In genomic region chr7:29785023-29785422, GRCm38 (mm10) we compare ENCODE assay signal across 8 mouse cellular contexts. TPM values are rescaled to one million over a fixed set of nuclear protein-coding genes. Genes with fewer than 3 reads are reported as not detected.
DNase-seq lines count a peak whose midpoint lies in the region; ATAC-seq and TF ChIP-seq lines count a peak whose summit lies in the region.

No protein-coding gene starts in this region.

- peak overlapping the region; percentile 76 for H3ac ChIP-seq in myocyte (ENCODE audit: control insufficient read depth, insufficient read length)

- TF ChIP-seq CTCF in kidney, postnatal 0 days (IDR thresholded peaks at IDR 0.05; ENCODE audit: low read depth), result no peak

- H3K9ac ChIP-seq in kidney, postnatal 0 days (ENCODE audit: low read depth, low read length), result peak overlapping the region; percentile 78
- H3K9ac ChIP-seq in embryonic facial prominence, embryonic 15.5 days, result no peak overlapping the region
- H3K9ac ChIP-seq in intestine, embryonic 15.5 days, result no peak overlapping the region

- no peaks in the 10 kb centered on the region for H3K9me3 ChIP-seq in kidney, postnatal 0 days (replicated peaks; ENCODE audit: low read length)
- H3K9me3 ChIP-seq in embryonic facial prominence, embryonic 15.5 days (replicated peaks), result no peaks in the 10 kb centered on the region
- no peaks in the 10 kb centered on the region for H3K9me3 ChIP-seq in intestine, embryonic 15.5 days

- TF ChIP-seq POLR2A in myocyte (IDR thresholded peaks at IDR 0.05; ENCODE audit: insufficient read length, low read depth), result no peak

- intact Hi-C loops in gastrocnemius, postnatal 14 days (cut with DNase I; ENCODE audit: low total_unique reads), result no loop called here

- H3K4me2 ChIP-seq in kidney, postnatal 0 days (ENCODE audit: low read length), result peak overlapping the region; percentile 90
- H3K4me2 ChIP-seq in embryonic facial prominence, embryonic 15.5 days (replicated peaks), result peak overlapping the region; percentile 69
- H3K4me2 ChIP-seq in intestine, embryonic 15.5 days (replicated peaks), result peak overlapping the region; percentile 83
- H3K4me2 ChIP-seq in myocyte (ENCODE audit: low read depth), result peak overlapping the region; percentile 86

- ATAC-seq in kidney, postnatal 0 days (replicated peaks; ENCODE audit: low FRiP score, low read depth), result no peak
- no peak for ATAC-seq in embryonic facial prominence, embryonic 15.5 days (ENCODE audit: insufficient number of reproducible peaks, low FRiP score, low TSS enrichment, low read depth)
- ATAC-seq in intestine, embryonic 15.5 days, result no peak

- 44% methylated on average over 8 of the region's 8 CpGs for WGBS in kidney, postnatal 0 days
- WGBS in embryonic facial prominence, embryonic 15.5 days, result 39% methylated on average over 8 of the region's 8 CpGs
- WGBS in intestine, embryonic 15.5 days, result 54% methylated on average over 8 of the region's 8 CpGs

- H3K79me2 ChIP-seq in myocyte (ENCODE audit: control insufficient read depth, insufficient read depth), result no peaks in the 10 kb centered on the region

- H3K27me3 ChIP-seq in kidney, postnatal 0 days (ENCODE audit: insufficient read depth, low read length), result no peaks in the 10 kb centered on the region
- no peaks in the 10 kb centered on the region for H3K27me3 ChIP-seq in embryonic facial prominence, embryonic 15.5 days
- no peaks in the 10 kb centered on the region for H3K27me3 ChIP-seq in intestine, embryonic 15.5 days (replicated peaks)
- H3K27me3 ChIP-seq in myocyte (ENCODE audit: control insufficient read depth, insufficient read depth, insufficient read length), result no peaks in the 10 kb centered on the region

- DNase-seq in kidney, postnatal 0 days (ENCODE audit: low spot score), result no peak
- no peak for DNase-seq in kidney, adult 8-10 months
- DNase-seq in ovary, adult 18-20 months (ENCODE audit: low spot score), result no peak
- DNase-seq in adrenal gland, postnatal 10 days, result no peak
- no peak for DNase-seq in gastrocnemius, postnatal 14 days

- H3K36me3 ChIP-seq in kidney, postnatal 0 days (ENCODE audit: insufficient read depth, low read length), result peaks cover 18% of the 10 kb centered on the region
- peaks cover 32% of the 10 kb centered on the region for H3K36me3 ChIP-seq in embryonic facial prominence, embryonic 15.5 days
- H3K36me3 ChIP-seq in intestine, embryonic 15.5 days, result peaks cover 13% of the 10 kb centered on the region
- no peaks in the 10 kb centered on the region for H3K36me3 ChIP-seq in myocyte (ENCODE audit: control insufficient read depth, insufficient read depth)

- 0 out of 2 replicates have a peak, but pooled peaks cover 5% of the 10 kb centered on the region for H3K4me1 ChIP-seq in kidney, postnatal 0 days (replicated peaks; ENCODE audit: insufficient read depth, low read length)
- H3K4me1 ChIP-seq in embryonic facial prominence, embryonic 15.5 days, result peaks cover 17% of the 10 kb centered on the region
- 0 out of 2 replicates have a peak, but pooled peaks cover 6% of the 10 kb centered on the region for H3K4me1 ChIP-seq in intestine, embryonic 15.5 days (replicated peaks)

- no peak overlapping the region for H3K27ac ChIP-seq in kidney, postnatal 0 days
- no peak overlapping the region for H3K27ac ChIP-seq in embryonic facial prominence, embryonic 15.5 days (replicated peaks)
- no peak overlapping the region for H3K27ac ChIP-seq in intestine, embryonic 15.5 days

- peak overlapping the region; percentile 79 for H3K4me3 ChIP-seq in kidney, postnatal 0 days (replicated peaks; ENCODE audit: low read depth, low read length)
- peak overlapping the region; percentile 88 for H3K4me3 ChIP-seq in embryonic facial prominence, embryonic 15.5 days (replicated peaks)
- H3K4me3 ChIP-seq in intestine, embryonic 15.5 days (replicated peaks), result peak overlapping the region; percentile 85
- H3K4me3 ChIP-seq in myocyte, result peak overlapping the region; percentile 64

TF ChIP-seq in myocyte, 11 proteins besides CTCF, POLR2A, EP300 and RAD21:
- TF ChIP-seq MYOG (IDR thresholded peaks at IDR 0.05; ENCODE audit: control insufficient read depth in 1 of 3, insufficient read depth in 1 of 3, insufficient read length in 2 of 3, low read depth in 2 of 3), result no peak
- no peak for TF ChIP-seq POLR2AphosphoS2 (IDR thresholded peaks at IDR 0.05; ENCODE audit: insufficient read length, low read depth)
- no peak for TF ChIP-seq MAX (IDR thresholded peaks at IDR 0.05; ENCODE audit: low read depth)
- TF ChIP-seq E2F4 (IDR thresholded peaks at IDR 0.05; ENCODE audit: insufficient read depth), result no peak
- no peak for TF ChIP-seq CEBPB (IDR thresholded peaks at IDR 0.05; ENCODE audit: insufficient read depth, poor library complexity, severe bottlenecking)

RNA-seq across cellular contexts. Expression of gene Zfp30, which starts 1.2 kb away (rescaled TPM):
- polyA plus RNA-seq in kidney, postnatal 0 days (2015; fragmentation: Nextera tagmentation; extraction: Ambion mirVana), result 7.5 and 7.7 TPM in 2 replicates
- polyA plus RNA-seq in embryonic facial prominence, embryonic 15.5 days (2015; fragmentation: Nextera tagmentation; extraction: Ambion mirVana), result 8.9 and 10.5 TPM in 2 replicates
- 3.7 and 4.2 TPM in 2 replicates for polyA plus RNA-seq in intestine, embryonic 15.5 days (2015; fragmentation: Nextera tagmentation; extraction: Ambion mirVana)
- 3.3 TPM for polyA plus RNA-seq in myocyte (2012; fragmentation: generic; extraction: Trizol)
- 1 to 10 TPM; 3.0 to 4.8 TPM for total RNA-seq in adrenal gland, postnatal 10 days (2021)
- total RNA-seq in gastrocnemius, postnatal 14 days (2021), result 1 to 10 TPM; 2.6 to 3.2 TPM

RNA-seq across cellular contexts. Expression of gene Zfp84, which starts 16.7 kb away (rescaled TPM):
- 10.5 and 10.6 TPM in 2 replicates for polyA plus RNA-seq in kidney, postnatal 0 days (2015; fragmentation: Nextera tagmentation; extraction: Ambion mirVana)
- polyA plus RNA-seq in embryonic facial prominence, embryonic 15.5 days (2015; fragmentation: Nextera tagmentation; extraction: Ambion mirVana), result 13.1 and 14.7 TPM in 2 replicates
- 10.1 and 10.3 TPM in 2 replicates for polyA plus RNA-seq in intestine, embryonic 15.5 days (2015; fragmentation: Nextera tagmentation; extraction: Ambion mirVana)
- polyA plus RNA-seq in myocyte (2012; fragmentation: generic; extraction: Trizol), result 4.7 TPM
- total RNA-seq in adrenal gland, postnatal 10 days (2021), result 10 to 100 TPM; 13.9 to 14.2 TPM
- total RNA-seq in gastrocnemius, postnatal 14 days (2021), result 1 to 10 TPM; 8.3 to 8.5 TPM

RNA-seq across cellular contexts. Expression of gene Zfp790, which starts 30.9 kb away (rescaled TPM):
- 9.1 and 9.8 TPM in 2 replicates for polyA plus RNA-seq in kidney, postnatal 0 days (2015; fragmentation: Nextera tagmentation; extraction: Ambion mirVana)
- 14.1 and 14.6 TPM in 2 replicates for polyA plus RNA-seq in embryonic facial prominence, embryonic 15.5 days (2015; fragmentation: Nextera tagmentation; extraction: Ambion mirVana)
- 9.9 and 10.0 TPM in 2 replicates for polyA plus RNA-seq in intestine, embryonic 15.5 days (2015; fragmentation: Nextera tagmentation; extraction: Ambion mirVana)
- 5.1 TPM for polyA plus RNA-seq in myocyte (2012; fragmentation: generic; extraction: Trizol)
- 10 to 100 TPM; 12.9 to 19.8 TPM for total RNA-seq in adrenal gland, postnatal 10 days (2021)
- total RNA-seq in gastrocnemius, postnatal 14 days (2021), result 1 to 10 TPM; 9.1 to 9.7 TPM

RNA-seq across cellular contexts. Expression of gene Catsperg2, which starts 58.2 kb away (rescaled TPM):
- polyA plus RNA-seq in kidney, postnatal 0 days (2015; fragmentation: Nextera tagmentation; extraction: Ambion mirVana), result not detected in 2 replicates
- polyA plus RNA-seq in embryonic facial prominence, embryonic 15.5 days (2015; fragmentation: Nextera tagmentation; extraction: Ambion mirVana), result not detected in 2 replicates
- polyA plus RNA-seq in intestine, embryonic 15.5 days (2015; fragmentation: Nextera tagmentation; extraction: Ambion mirVana), result 0.08 TPM in 1 of 2 replicates, not detected in the other
- 0.01 TPM for polyA plus RNA-seq in myocyte (2012; fragmentation: generic; extraction: Trizol)
- not detected for total RNA-seq in adrenal gland, postnatal 10 days (2021)
- total RNA-seq in gastrocnemius, postnatal 14 days (2021), result not detected
